Mouse (Mus musculus) MEL-GATA-1-ER (cell line): ENCODE data around the gene Enpp6.

Source experiments
- DNase-seq: peaks from one replicate; pipeline ENCODE4 v3.0.0-alpha.2; 2012; ENCODE audit warnings: low read depth; ENCODE audit errors: extremely low read depth

Enpp6 gene

GRCm38 (mm10) chr8:47061105-47061720, 74.5 kb downstream of the Enpp6 start:
- DNase-seq, result no peak

GRCm38 (mm10) chr8:47067121-47067520, 80.4 kb downstream of the Enpp6 start:
- DNase-seq, result no peak

- DNase-seq, result no peak
These were observed 82.9 kb downstream of the Enpp6 start for GRCm38 (mm10) chr8:47069634-47070033.

GRCm38 (mm10) chr8:47072001-47072400, 85.3 kb downstream of the Enpp6 start:
- no peak for DNase-seq

- DNase-seq, result no peak
These were observed 89.4 kb downstream of the Enpp6 start for GRCm38 (mm10) chr8:47075941-47076555.

GRCm38 (mm10) chr8:47080037-47080436, 93.3 kb downstream of the Enpp6 start:
- no peak for DNase-seq

- DNase-seq, result no peak
These were observed 95.7 kb downstream of the Enpp6 start for GRCm38 (mm10) chr8:47082201-47083027.

GRCm38 (mm10) chr8:47090021-47090420, 103.3 kb downstream of the Enpp6 start:
- no peak for DNase-seq

GRCm38 (mm10) chr8:47105617-47106016, 118.9 kb downstream of the Enpp6 start:
- DNase-seq, result no peak

- no peak for DNase-seq
These were observed 127.6 kb downstream of the Enpp6 start for GRCm38 (mm10) chr8:47114133-47114796.

GRCm38 (mm10) chr8:47117336-47117735, 130.6 kb downstream of the Enpp6 start:
- DNase-seq, result no peak

GRCm38 (mm10) chr8:47119895-47120294, 133.2 kb downstream of the Enpp6 start:
- no peak for DNase-seq

GRCm38 (mm10) chr8:47128859-47129258, 142.2 kb downstream of the Enpp6 start:
- DNase-seq, result no peak

- DNase-seq, result no peak
These were observed 146.7 kb downstream of the Enpp6 start for GRCm38 (mm10) chr8:47133381-47133780.

GRCm38 (mm10) chr8:47134736-47135135, 148.0 kb downstream of the Enpp6 start:
- DNase-seq, result no peak

GRCm38 (mm10) chr8:47135586-47135985, 148.9 kb downstream of the Enpp6 start:
- DNase-seq, result no peak

GRCm38 (mm10) chr8:47136047-47136446, 149.4 kb downstream of the Enpp6 start:
- no peak for DNase-seq

- DNase-seq, result no peak
These were observed 158.6 kb downstream of the Enpp6 start for GRCm38 (mm10) chr8:47145258-47145657.
